Mouse (Mus musculus) neutrophil, adult 5-6 weeks (primary cell): ENCODE results near the gene Gsk3a. TPM values are rescaled to one million over a fixed set of nuclear protein-coding genes. Genes with fewer than 3 reads are reported as not detected.

Source experiments
- ATAC-seq: fragments of 151-379, 151-347 bp; 2 replicates; pipeline ENCODE4 v1.8.0; 2017; ENCODE audit warnings: mild to moderate bottlenecking, moderate TSS enrichment; ENCODE audit not compliant: insufficient number of reproducible peaks, poor library complexity, low FRiP score, severe bottlenecking; ENCODE audit errors: extremely low read depth
- total RNA-seq: library from RNA; stranded (forward); fragments of 200-1000 nt; gene quantifications from 2 replicates; pipeline ENCODE4 v1.2.3, GENCODE M21; 2017

Gene Gsk3a
- total RNA-seq, 1 experiment from 2014 or later = 85.4 TPM

GRCm38 (mm10) chr7:25232101-25232648 is 5.5 kb downstream of the Gsk3a start:
- ATAC-seq = no peak

GRCm38 (mm10) chr7:25230690-25231285 is 6.9 kb downstream of the Gsk3a start:
- no peak for ATAC-seq

GRCm38 (mm10) chr7:25227523-25228300 is 9.9 kb downstream of the Gsk3a start:
- no peak for ATAC-seq

- ATAC-seq = no peak
These were observed 15.2 kb downstream of the Gsk3a start for GRCm38 (mm10) chr7:25222275-25222967.

- ATAC-seq = peak; percentile 55
These were observed 16.4 kb downstream of the Gsk3a start, which contains the start of gene Zfp526 for GRCm38 (mm10) chr7:25221102-25221883. TSS of gene Zfp526 (plus strand) at chr7:25221425.

- ATAC-seq = peak; percentile 22; the same call in 1 of the 2 replicates
These were observed 17.1 kb downstream of the Gsk3a start, which contains the start of gene Dedd2 for GRCm38 (mm10) chr7:25220457-25221101. TSS of gene Dedd2 (minus strand) at chr7:25220615.

- ATAC-seq = peak; percentile 78
These were observed 17.7 kb downstream of the Gsk3a start for GRCm38 (mm10) chr7:25219756-25220456.

GRCm38 (mm10) chr7:25219416-25219750 is 18.3 kb downstream of the Gsk3a start:
- ATAC-seq = no peak

GRCm38 (mm10) chr7:25218705-25219415 is 18.8 kb downstream of the Gsk3a start:
- ATAC-seq = no peak

GRCm38 (mm10) chr7:25217653-25218395 is 19.8 kb downstream of the Gsk3a start:
- ATAC-seq = peak; percentile 37

- no peak for ATAC-seq
These were observed 23.5 kb downstream of the Gsk3a start for GRCm38 (mm10) chr7:25214172-25214571.

GRCm38 (mm10) chr7:25213099-25213498 is 24.6 kb downstream of the Gsk3a start:
- ATAC-seq = no peak

- ATAC-seq = no peak
These were observed 27.2 kb downstream of the Gsk3a start for GRCm38 (mm10) chr7:25210482-25210881.

- ATAC-seq = peak; percentile 36; the same call in 1 of the 2 replicates
These were observed 28.5 kb downstream of the Gsk3a start for GRCm38 (mm10) chr7:25209161-25209622.

- ATAC-seq = no peak
These were observed 31.4 kb downstream of the Gsk3a start for GRCm38 (mm10) chr7:25206094-25206830.
